Mouse (Mus musculus) hindbrain, postnatal 0 days (tissue): ENCODE results near the gene Fam217a. TPM values are rescaled to one million over a fixed set of nuclear protein-coding genes. Genes with fewer than 3 reads are reported as not detected.
A peak's percentile ranks its signal among the peaks of the same experiment; 100 is the strongest.

ENCODE experiments used
- ATAC-seq: fragments of 200-750 bp; cut with Nextera tagmentation; 2 replicates; pipeline ENCODE4 v1.8.0; 2017; ENCODE audit warnings: mild to moderate bottlenecking, moderate TSS enrichment, moderate library complexity
- DNase-seq: peaks from one replicate; pipeline ENCODE4 v3.0.0-alpha.2; 2015; ENCODE audit warnings: low spot score
- H3K27ac ChIP-seq: fragments of 300-500 bp; sonication (generic); 2 replicates; pipeline ENCODE4 v1.5.1; 2014; ENCODE audit warnings: mild to moderate bottlenecking
- H3K27me3 ChIP-seq: fragments of 300-500 bp; sonication (generic); 2 replicates; pipeline ENCODE4 v1.6.1; 2014; ENCODE audit warnings: low read length, mixed read lengths; ENCODE audit not compliant: insufficient read depth
- H3K36me3 ChIP-seq: fragments of 300-500 bp; sonication (generic); 2 replicates; pipeline ENCODE4 v1.6.1; 2014; ENCODE audit warnings: low read length, mixed read lengths; ENCODE audit not compliant: insufficient read depth
- H3K4me1 ChIP-seq: fragments of 300-500 bp; sonication (generic); 2 replicates; pipeline ENCODE4 v1.6.1; 2014; ENCODE audit warnings: antibody characterized with exemption, low read length, mixed read lengths; ENCODE audit not compliant: insufficient read depth
- H3K4me2 ChIP-seq: fragments of 300-500 bp; sonication (generic); 2 replicates; pipeline ENCODE4 v1.6.1; 2014; ENCODE audit warnings: low read depth, mild to moderate bottlenecking, low read length, moderate library complexity, mixed read lengths
- H3K4me3 ChIP-seq: fragments of 300-500 bp; sonication (generic); 2 replicates; pipeline ENCODE4 v1.5.1; 2014; ENCODE audit warnings: low read length
- H3K9ac ChIP-seq: fragments of 300-500 bp; sonication (generic); replicated peaks from 2 replicates; pipeline ENCODE4 v1.6.1; 2014; ENCODE audit warnings: mild to moderate bottlenecking, low read length, moderate library complexity, mixed read lengths
- H3K9me3 ChIP-seq: fragments of 300-500 bp; sonication (generic); 2 replicates; pipeline ENCODE4 v1.6.1; 2016; ENCODE audit warnings: low read length, mixed read lengths
- CTCF ChIP-seq: IDR thresholded peaks from 2 replicates; pipeline ENCODE4 v1.5.1; 2016; ENCODE audit warnings: antibody characterized with exemption, control low read depth, low read depth
- WGBS: fragments of 180-500 bp; shearing (Covaris S2); extraction: QIAGEN DNeasy Blood & Tissue Kit; methylation state at CpG from one replicate; pipeline ENCODE4 v1.1.7; 2014; 5-methylcytosine and 5-hydroxymethylcytosine counted together
- polyA plus RNA-seq: library from polyadenylated mRNA; unstranded; fragments of >200 nt; fragmentation: Nextera tagmentation; extraction: Ambion mirVana; gene quantifications from 2 replicates; pipeline ENCODE4 v1.2.1, GENCODE M21; 2015
- total RNA-seq: library from RNA; depleted of rRNA; stranded (reverse); fragments of >200 nt; gene quantifications from 2 replicates; pipeline ENCODE4 v1.2.3, GENCODE M21; 2014

Fam217a gene
- total and polyA plus RNA-seq, 2 experiments from 2014 or later, result 0.16 to 1.2 TPM

GRCm38 (mm10) chr13:34934931-34935644 is 11.0 kb upstream of the Fam217a start:
- TF ChIP-seq CTCF, result no peak
- H3K27me3 ChIP-seq, result no peaks in the 10 kb centered on the region
- ATAC-seq (no peak), DNase-seq (peak; percentile 29)
- no peak overlapping the region for H3K4me3 ChIP-seq
- no peaks in the 10 kb centered on the region for H3K4me1 ChIP-seq
- H3K9me3 ChIP-seq, result no peaks in the 10 kb centered on the region
- no peaks in the 10 kb centered on the region for H3K36me3 ChIP-seq
- no peak overlapping the region for H3K27ac ChIP-seq
- H3K4me2 ChIP-seq, result no peak overlapping the region
- H3K9ac ChIP-seq, result no peak overlapping the region
- WGBS, result 60% methylated on average over 10 of the region's 10 CpGs

GRCm38 (mm10) chr13:34916520-34917167 is 7.5 kb downstream of the Fam217a start:
- no peaks in the 10 kb centered on the region for H3K36me3 ChIP-seq
- TF ChIP-seq CTCF, result no peak
- H3K4me2 ChIP-seq, result peak overlapping the region; percentile 58
- peak overlapping the region; percentile 21 for H3K4me3 ChIP-seq
- H3K27ac ChIP-seq, result no peak overlapping the region; the same call in 1 of the 2 replicates
- DNase-seq, result peak; percentile 45
- peak; percentile 91 for ATAC-seq
- H3K9me3 ChIP-seq, result no peaks in the 10 kb centered on the region
- no peaks in the 10 kb centered on the region for H3K27me3 ChIP-seq
- 31% methylated on average over 37 of the region's 37 CpGs for WGBS
- H3K9ac ChIP-seq, result peak overlapping the region; percentile 7; the same call in 1 of the 2 replicates
- 0 out of 2 replicates have a peak, but pooled peaks cover 8% of the 10 kb centered on the region for H3K4me1 ChIP-seq

- no peak for TF ChIP-seq CTCF
- no peak overlapping the region for H3K27ac ChIP-seq
- H3K9me3 ChIP-seq, result no peaks in the 10 kb centered on the region
- no peak for DNase-seq
- 0 out of 2 replicates have a peak, but pooled peaks cover 8% of the 10 kb centered on the region for H3K4me1 ChIP-seq
- H3K36me3 ChIP-seq, result no peaks in the 10 kb centered on the region
- H3K4me3 ChIP-seq, result no peak overlapping the region
- H3K27me3 ChIP-seq, result no peaks in the 10 kb centered on the region
- ATAC-seq, result no peak
- no peak overlapping the region for H3K4me2 ChIP-seq
- H3K9ac ChIP-seq, result no peak overlapping the region
- WGBS, result 83% methylated on average over 9 of the region's 9 CpGs
Measured at GRCm38 (mm10) chr13:34914614-34915013, 9.5 kb downstream of the Fam217a start.

- WGBS, result 74% methylated on average over 1 of the region's 1 CpGs
- Histone ChIP-seq H3K36me3 (peaks cover 60% of the 10 kb centered on the region), H3K4me3 (no peak overlapping the region)
Measured at GRCm38 (mm10) chr13:34892871-34893270, 31.2 kb downstream of the Fam217a start.

GRCm38 (mm10) chr13:34876481-34876880 is 47.6 kb downstream of the Fam217a start:
- DNase-seq (no peak), ATAC-seq (no peak)
- peak overlapping the region; percentile 88 for H3K4me3 ChIP-seq
- peak overlapping the region; percentile 74 for H3K9ac ChIP-seq
- TF ChIP-seq CTCF, result no peak
- no peaks in the 10 kb centered on the region for H3K27me3 ChIP-seq
- H3K27ac ChIP-seq, result 0 out of 2 replicates have a peak overlapping the region, but pooled peaks have one; percentile 98
- WGBS, result 8% methylated on average over 3 of the region's 3 CpGs
- peaks cover 5% of the 10 kb centered on the region for H3K4me1 ChIP-seq
- no peaks in the 10 kb centered on the region for H3K9me3 ChIP-seq
- H3K36me3 ChIP-seq, result no peaks in the 10 kb centered on the region
- H3K4me2 ChIP-seq, result peak overlapping the region; percentile 86

More at GRCm38 (mm10) chr13:34892871-34893270, 31.2 kb downstream of the Fam217a start:
- no peak for ATAC-seq
- H3K9me3 ChIP-seq, result no peaks in the 10 kb centered on the region
- no peak for TF ChIP-seq CTCF
- no peak overlapping the region for H3K4me2 ChIP-seq
- no peaks in the 10 kb centered on the region for H3K27me3 ChIP-seq
- no peak for DNase-seq
- H3K9ac ChIP-seq, result no peak overlapping the region
- no peaks in the 10 kb centered on the region for H3K4me1 ChIP-seq
- H3K27ac ChIP-seq, result no peak overlapping the region

GRCm38 (mm10) chr13:34875741-34876445 is 48.2 kb downstream of the Fam217a start:
- ATAC-seq (peak; percentile 53), DNase-seq (peak; percentile 69)
- under 1% methylated on average over 40 of the region's 50 CpGs for WGBS
- Histone ChIP-seq H3K9ac (peak overlapping the region; percentile 74), H3K27me3 (no peaks in the 10 kb centered on the region), H3K4me2 (peak overlapping the region; percentile 86), H3K4me3 (peak overlapping the region; percentile 88), H3K4me1 (peaks cover 5% of the 10 kb centered on the region), H3K27ac (peak overlapping the region; percentile 98), H3K9me3 (no peaks in the 10 kb centered on the region), H3K36me3 (no peaks in the 10 kb centered on the region)
- peak; percentile 45 for TF ChIP-seq CTCF
